Mouse (Mus musculus) thymus, adult 2 months (tissue): ENCODE measurements around the gene Rfc5.

ENCODE experiments used
- CTCF ChIP-seq: fragments of 200-500 bp; IDR thresholded peaks from 2 replicates; pipeline ENCODE4 v1.5.1; 2012; ENCODE audit warnings: mild to moderate bottlenecking, control low read depth, low read length, moderate library complexity, borderline replicate concordance; ENCODE audit not compliant: control insufficient read depth, poor library complexity, insufficient read depth; ENCODE audit errors: extremely low read depth
- POLR2A ChIP-seq: fragments of 200-500 bp; IDR thresholded peaks from 2 replicates; pipeline ENCODE4 v1.6.1; 2012; ENCODE audit warnings: mild to moderate bottlenecking, low read length, control low read depth, moderate library complexity; ENCODE audit not compliant: control insufficient read depth, poor library complexity, insufficient read depth; ENCODE audit errors: extremely low read depth

GRCm38 (mm10) chr5:117360228-117360515 lies 28.7 kb downstream of the Rfc5 start:
- TF ChIP-seq CTCF (no peak), POLR2A (no peak)
